Mouse (Mus musculus): ENCODE measurements around the gene Senp1. TPM values are rescaled to one million over a fixed set of nuclear protein-coding genes. Genes with fewer than 3 reads are reported as not detected.

Senp1 gene
- total and polyA plus RNA-seq, 3 experiments: 17.1 to 61.3 (median 55.5) TPM

DNA sequence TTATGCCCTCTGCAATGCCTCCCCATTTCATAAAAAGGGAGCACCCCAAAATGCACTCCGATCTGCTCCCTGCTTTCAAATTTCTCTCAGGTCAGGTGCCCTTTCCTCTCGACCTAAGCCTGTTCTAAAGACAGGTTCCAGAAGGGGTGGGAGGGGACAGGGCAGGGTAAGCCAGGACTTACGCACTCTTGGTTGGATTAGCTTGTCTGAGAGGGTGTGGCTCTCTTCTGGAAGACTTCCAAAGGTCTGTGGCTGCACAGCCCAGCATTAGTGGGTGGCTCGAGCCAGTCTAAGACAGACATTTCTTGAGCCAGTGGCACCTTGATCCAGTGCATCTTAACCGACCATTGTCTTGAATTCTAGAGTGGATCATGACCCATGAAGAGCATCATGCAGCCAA is 18.2 kb upstream of the Senp1 start:
- DNase-seq (ENCODE audit: low spot score): peak; percentile 63
- peaks cover 70% of the 10 kb centered on the region for H3K4me1 ChIP-seq (ENCODE audit: insufficient read depth, low read depth, low read length)
- ATAC-seq (ENCODE audit: extremely low read depth, insufficient number of reproducible peaks, low FRiP score, poor library complexity, severe bottlenecking): no peak

DNA sequence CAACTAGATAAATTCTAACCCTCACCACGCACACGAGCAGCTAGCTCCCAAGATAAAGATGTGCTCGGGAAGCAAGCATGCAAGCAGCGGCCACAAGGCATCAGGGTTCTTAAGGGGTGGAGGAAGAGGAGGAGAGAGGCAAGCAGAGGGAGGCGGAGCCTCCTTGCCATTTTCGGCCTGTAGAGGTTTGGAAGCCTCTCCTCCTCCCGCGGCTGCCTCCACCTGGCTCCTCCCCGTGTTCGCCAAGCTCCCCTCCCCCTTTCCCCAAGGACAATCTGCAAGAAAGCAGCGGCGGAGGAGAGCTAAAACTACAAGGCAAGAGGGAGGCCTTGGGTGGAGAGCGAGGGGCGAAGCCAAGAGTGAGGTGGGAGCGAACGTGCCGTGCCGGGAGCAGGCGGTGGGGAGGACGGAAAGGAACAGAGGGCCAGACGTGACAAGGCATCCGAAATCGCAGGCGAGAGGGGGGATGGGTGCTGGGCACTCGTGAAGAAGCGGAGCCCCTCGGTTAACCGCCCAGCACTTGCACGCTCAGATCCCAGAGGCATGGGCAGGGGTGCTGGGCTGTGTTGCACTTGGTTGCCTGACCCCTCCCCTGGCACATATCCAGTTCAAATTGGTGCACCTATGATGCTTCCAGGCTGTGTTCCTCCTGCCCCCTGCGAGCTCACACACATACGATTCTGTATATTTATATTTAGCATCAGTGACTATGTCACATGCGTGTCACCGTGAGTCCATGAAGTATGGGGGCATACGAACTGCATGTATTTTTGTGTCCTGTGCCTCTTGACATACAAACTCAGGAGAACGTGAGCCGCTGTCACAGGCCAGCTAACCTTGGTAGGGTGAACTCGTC is 15.0 kb upstream of the Senp1 start:
- Histone ChIP-seq H3K4me1 (ENCODE audit: insufficient read depth, low read depth, low read length) (peaks cover 50% of the 10 kb centered on the region), H3K4me3 (ENCODE audit: low read depth, low read length) (peak overlapping the region; percentile 89), H3K36me3 (replicated peaks) (peaks cover 23% of the 10 kb centered on the region), H3K27me3 (ENCODE audit: insufficient read depth, low read length) (no peaks in the 10 kb centered on the region; the same call in 1 of the 2 replicates), H3K9me3 (replicated peaks) (no peaks in the 10 kb centered on the region)
- peak; percentile 95 for ATAC-seq (ENCODE audit: extremely low read depth, insufficient number of reproducible peaks, low FRiP score, poor library complexity, severe bottlenecking)
- peak; percentile 79 for DNase-seq (ENCODE audit: low spot score)
- TF ChIP-seq CTCF (IDR thresholded peaks at IDR 0.05; ENCODE audit: low read depth, low read length): no peak
- TF ChIP-seq POLR2AphosphoS5 (IDR thresholded peaks at IDR 0.05; ENCODE audit: insufficient replicate concordance, low read depth, low read length): no peak
- no peak for TF ChIP-seq TAL1 (conservative IDR thresholded peaks at IDR 0.05; ENCODE audit: low read depth, low read length)
- no peak for TF ChIP-seq GATA2 (IDR thresholded peaks at IDR 0.05; ENCODE audit: borderline replicate concordance, low read depth, low read length)
- TF ChIP-seq GATA1 (IDR thresholded peaks at IDR 0.05; ENCODE audit: borderline replicate concordance, low read length): no peak

More for the DNA sequence above, 18.2 kb upstream of the Senp1 start:
- Histone ChIP-seq H3K36me3 (replicated peaks) (peaks cover 52% of the 10 kb centered on the region), H3K4me3 (ENCODE audit: low read depth, low read length) (no peak overlapping the region; the same call in 1 of the 2 replicates), H3K27me3 (ENCODE audit: insufficient read depth, low read length) (no peaks in the 10 kb centered on the region), H3K9me3 (replicated peaks) (no peaks in the 10 kb centered on the region)
- no peak for TF ChIP-seq CTCF (IDR thresholded peaks at IDR 0.05; ENCODE audit: low read depth, low read length)
- TF ChIP-seq GATA1 (IDR thresholded peaks at IDR 0.05; ENCODE audit: borderline replicate concordance, low read length): no peak
- no peak for TF ChIP-seq TAL1 (conservative IDR thresholded peaks at IDR 0.05; ENCODE audit: low read depth, low read length)
- TF ChIP-seq GATA2 (IDR thresholded peaks at IDR 0.05; ENCODE audit: borderline replicate concordance, low read depth, low read length): no peak
- no peak for TF ChIP-seq POLR2AphosphoS5 (IDR thresholded peaks at IDR 0.05; ENCODE audit: insufficient replicate concordance, low read depth, low read length)

DNA sequence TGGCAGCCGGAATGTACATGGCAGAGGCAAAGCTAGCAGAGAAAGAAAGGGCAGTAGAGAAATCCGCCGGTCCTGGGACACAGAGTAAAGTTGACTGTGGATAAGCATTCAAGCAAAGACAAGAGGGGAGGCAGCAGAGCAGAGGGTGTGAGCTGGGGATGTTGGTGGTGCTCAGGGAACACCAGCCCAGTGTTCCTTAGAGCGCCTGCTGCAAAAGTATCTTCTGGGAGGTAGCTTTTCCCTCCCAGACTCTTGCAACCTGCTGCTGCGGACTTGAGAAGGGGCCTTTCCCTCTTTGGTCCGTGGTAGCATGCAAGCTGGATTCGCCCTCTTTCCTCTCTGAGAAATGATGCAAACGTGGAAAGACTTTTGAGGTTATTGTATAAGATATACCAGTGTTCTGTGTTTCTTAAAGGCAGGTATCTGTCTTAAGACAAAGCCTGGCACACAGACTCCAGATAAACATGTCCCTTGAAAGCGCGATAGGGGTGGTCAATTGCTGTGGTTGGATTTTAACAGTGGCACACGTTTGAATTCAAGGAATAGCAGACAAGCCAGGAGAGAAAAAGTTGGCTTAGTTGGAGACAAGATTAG is 14.3 kb upstream of the Senp1 start:
- DNase-seq (ENCODE audit: low spot score) (no peak), ATAC-seq (ENCODE audit: extremely low read depth, insufficient number of reproducible peaks, low FRiP score, poor library complexity, severe bottlenecking) (0 out of 2 replicates have a peak, but pooled peaks have one; percentile 2)
- Histone ChIP-seq H3K4me1 (ENCODE audit: insufficient read depth, low read depth, low read length) (peaks cover 50% of the 10 kb centered on the region), H3K27me3 (ENCODE audit: insufficient read depth, low read length) (no peaks in the 10 kb centered on the region; the same call in 1 of the 2 replicates), H3K9me3 (replicated peaks) (no peaks in the 10 kb centered on the region), H3K4me3 (ENCODE audit: low read depth, low read length) (peak overlapping the region; percentile 89; the same call in 1 of the 2 replicates), H3K36me3 (replicated peaks) (peaks cover 21% of the 10 kb centered on the region)
- TF ChIP-seq TAL1 (conservative IDR thresholded peaks at IDR 0.05; ENCODE audit: low read depth, low read length) (no peak), POLR2AphosphoS5 (IDR thresholded peaks at IDR 0.05; ENCODE audit: insufficient replicate concordance, low read depth, low read length) (no peak), GATA2 (IDR thresholded peaks at IDR 0.05; ENCODE audit: borderline replicate concordance, low read depth, low read length) (no peak), GATA1 (IDR thresholded peaks at IDR 0.05; ENCODE audit: borderline replicate concordance, low read length) (no peak), CTCF (IDR thresholded peaks at IDR 0.05; ENCODE audit: low read depth, low read length) (no peak)

DNA sequence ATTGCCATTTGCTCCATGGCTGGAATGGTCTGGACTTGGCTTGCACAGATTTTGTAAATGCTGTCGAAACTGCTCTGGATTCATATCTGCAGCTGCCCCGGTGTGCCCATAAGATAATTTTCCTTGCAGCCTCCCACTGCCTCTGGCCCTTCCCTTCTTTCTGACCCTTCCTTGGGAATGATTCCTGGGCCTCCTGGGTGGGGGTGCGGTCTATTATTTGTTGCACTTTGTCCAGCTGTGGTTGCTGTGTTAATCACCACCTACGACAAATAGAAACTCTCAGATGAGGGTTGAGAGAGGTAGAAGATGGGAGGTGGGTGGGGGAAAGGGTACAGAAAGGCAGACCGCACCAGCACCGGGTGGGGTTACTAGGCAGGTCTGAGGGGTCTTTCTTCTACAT is 13.7 kb upstream of the Senp1 start:
- Histone ChIP-seq H3K4me3 (ENCODE audit: low read depth, low read length) (no peak overlapping the region), H3K36me3 (replicated peaks) (peaks cover 15% of the 10 kb centered on the region), H3K9me3 (replicated peaks) (no peaks in the 10 kb centered on the region), H3K27me3 (ENCODE audit: insufficient read depth, low read length) (no peaks in the 10 kb centered on the region; the same call in 1 of the 2 replicates), H3K4me1 (ENCODE audit: insufficient read depth, low read depth, low read length) (peaks cover 48% of the 10 kb centered on the region)
- ATAC-seq (ENCODE audit: extremely low read depth, insufficient number of reproducible peaks, low FRiP score, poor library complexity, severe bottlenecking) (no peak), DNase-seq (ENCODE audit: low spot score) (no peak)
- TF ChIP-seq TAL1 (conservative IDR thresholded peaks at IDR 0.05; ENCODE audit: low read depth, low read length): no peak
- no peak for TF ChIP-seq POLR2AphosphoS5 (IDR thresholded peaks at IDR 0.05; ENCODE audit: insufficient replicate concordance, low read depth, low read length)
- no peak for TF ChIP-seq GATA1 (IDR thresholded peaks at IDR 0.05; ENCODE audit: borderline replicate concordance, low read length)

DNA sequence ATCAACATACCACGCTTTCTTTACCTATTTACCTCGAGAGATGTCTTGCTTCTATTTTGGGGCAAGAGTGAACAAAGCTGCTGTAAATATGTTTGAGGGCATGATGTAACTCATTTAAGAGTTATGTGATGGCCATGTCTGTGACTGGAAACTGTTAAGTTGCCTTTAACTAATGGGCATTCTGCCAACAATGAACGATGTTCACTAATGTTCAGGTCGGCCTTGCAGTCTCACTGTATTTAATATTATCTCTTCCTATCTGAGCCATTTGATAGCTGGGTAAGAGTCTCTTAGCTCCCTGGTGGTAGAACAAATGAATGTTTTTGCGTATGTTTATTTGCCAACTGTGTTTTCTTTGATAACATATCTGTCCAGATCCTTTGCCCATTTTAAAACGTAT is 13.0 kb upstream of the Senp1 start:
- DNase-seq (ENCODE audit: low spot score): no peak
- TF ChIP-seq CTCF (IDR thresholded peaks at IDR 0.05; ENCODE audit: low read depth, low read length) (no peak), POLR2AphosphoS5 (IDR thresholded peaks at IDR 0.05; ENCODE audit: insufficient replicate concordance, low read depth, low read length) (no peak), GATA1 (IDR thresholded peaks at IDR 0.05; ENCODE audit: borderline replicate concordance, low read length) (no peak), GATA2 (IDR thresholded peaks at IDR 0.05; ENCODE audit: borderline replicate concordance, low read depth, low read length) (no peak), TAL1 (conservative IDR thresholded peaks at IDR 0.05; ENCODE audit: low read depth, low read length) (no peak)
- no peak for ATAC-seq (ENCODE audit: extremely low read depth, insufficient number of reproducible peaks, low FRiP score, poor library complexity, severe bottlenecking)
- Histone ChIP-seq H3K36me3 (replicated peaks) (peaks cover 8% of the 10 kb centered on the region), H3K27me3 (ENCODE audit: insufficient read depth, low read length) (no peaks in the 10 kb centered on the region; the same call in 1 of the 2 replicates), H3K4me1 (ENCODE audit: insufficient read depth, low read depth, low read length) (peaks cover 41% of the 10 kb centered on the region), H3K4me3 (ENCODE audit: low read depth, low read length) (no peak overlapping the region), H3K9me3 (replicated peaks) (no peaks in the 10 kb centered on the region)

DNA sequence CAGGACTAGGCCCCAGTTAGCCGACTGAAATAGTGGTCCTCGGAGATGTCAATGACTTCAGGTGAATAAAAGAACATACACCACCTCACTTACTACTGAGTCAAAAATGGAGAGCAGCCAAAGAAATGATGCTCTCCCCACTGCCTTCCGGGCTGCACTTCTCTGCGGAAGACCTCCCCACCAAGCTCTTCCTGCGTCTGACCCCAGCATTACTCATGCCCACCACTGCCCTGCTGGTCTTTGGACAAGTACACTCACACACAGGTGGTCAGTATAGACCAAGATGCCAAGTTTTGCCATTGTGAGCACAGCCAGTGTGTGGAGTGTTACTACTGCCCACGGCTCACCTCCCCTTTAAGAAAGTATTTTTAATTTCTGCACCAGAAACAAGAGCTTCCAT is 8.9 kb upstream of the Senp1 start:
- H3K9me3 ChIP-seq (replicated peaks): no peaks in the 10 kb centered on the region
- ATAC-seq (ENCODE audit: extremely low read depth, insufficient number of reproducible peaks, low FRiP score, poor library complexity, severe bottlenecking): no peak

More for the DNA sequence above, 8.9 kb upstream of the Senp1 start:
- peaks cover 5% of the 10 kb centered on the region for H3K4me1 ChIP-seq (ENCODE audit: insufficient read depth, low read depth, low read length)
- DNase-seq (ENCODE audit: low spot score): no peak
- H3K27me3 ChIP-seq (ENCODE audit: insufficient read depth, low read length): no peaks in the 10 kb centered on the region; the same call in 1 of the 2 replicates
- TF ChIP-seq POLR2AphosphoS5 (IDR thresholded peaks at IDR 0.05; ENCODE audit: insufficient replicate concordance, low read depth, low read length) (no peak), CTCF (IDR thresholded peaks at IDR 0.05; ENCODE audit: low read depth, low read length) (no peak), GATA1 (IDR thresholded peaks at IDR 0.05; ENCODE audit: borderline replicate concordance, low read length) (no peak), GATA2 (IDR thresholded peaks at IDR 0.05; ENCODE audit: borderline replicate concordance, low read depth, low read length) (no peak), TAL1 (conservative IDR thresholded peaks at IDR 0.05; ENCODE audit: low read depth, low read length) (no peak)
- H3K4me3 ChIP-seq (ENCODE audit: low read depth, low read length): no peak overlapping the region
- peaks cover 14% of the 10 kb centered on the region for H3K36me3 ChIP-seq (replicated peaks)
